Mouse (Mus musculus): ENCODE measurements around the gene 2810004N23Rik.
"Not testable (repeated sequence)": the region's sequence is repeated elsewhere in the genome, so short reads cannot be mapped to it uniquely, and the experiment has no call there.

Gene 2810004N23Rik

GRCm38 (mm10) chr8:124863729-124864128 lies 809 bp upstream of the 2810004N23Rik start:
- no peak for DNase-seq

GRCm38 (mm10) chr8:124863163-124863677 lies 300 bp upstream of the 2810004N23Rik start:
- no peak for DNase-seq

- no peak for DNase-seq
Measured at GRCm38 (mm10) chr8:124860188-124860587, 2.7 kb downstream of the 2810004N23Rik start.

GRCm38 (mm10) chr8:124859466-124859865 lies 3.5 kb downstream of the 2810004N23Rik start:
- peak; percentile 45 for DNase-seq

GRCm38 (mm10) chr8:124853511-124853910 lies 9.4 kb downstream of the 2810004N23Rik start:
- no peak for DNase-seq

GRCm38 (mm10) chr8:124845573-124845972 lies 17.3 kb downstream of the 2810004N23Rik start:
- DNase-seq, result no peak

GRCm38 (mm10) chr8:124845131-124845530 lies 17.8 kb downstream of the 2810004N23Rik start:
- no peak for DNase-seq

GRCm38 (mm10) chr8:124842929-124843328 lies 20.0 kb downstream of the 2810004N23Rik start:
- DNase-seq, result not testable (repeated sequence)

- DNase-seq, result no peak
Measured at GRCm38 (mm10) chr8:124841775-124842174, 21.1 kb downstream of the 2810004N23Rik start.

GRCm38 (mm10) chr8:124840900-124841299 lies 22.0 kb downstream of the 2810004N23Rik start:
- DNase-seq, result no peak

GRCm38 (mm10) chr8:124839371-124839770 lies 23.5 kb downstream of the 2810004N23Rik start:
- DNase-seq, result no peak

- no peak for DNase-seq
Measured at GRCm38 (mm10) chr8:124837956-124838355, 25.0 kb downstream of the 2810004N23Rik start.

- no peak for DNase-seq
Measured at GRCm38 (mm10) chr8:124836907-124837306, 26.0 kb downstream of the 2810004N23Rik start.

- no peak for DNase-seq
Measured at GRCm38 (mm10) chr8:124836273-124836672, 26.6 kb downstream of the 2810004N23Rik start.

- DNase-seq, result no peak
Measured at GRCm38 (mm10) chr8:124835848-124836247, 27.1 kb downstream of the 2810004N23Rik start.

- no peak for DNase-seq
Measured at GRCm38 (mm10) chr8:124833430-124834205, 29.3 kb downstream of the 2810004N23Rik start.

GRCm38 (mm10) chr8:124831941-124832340 lies 31.0 kb downstream of the 2810004N23Rik start:
- no peak for DNase-seq

GRCm38 (mm10) chr8:124831531-124831930 lies 31.4 kb downstream of the 2810004N23Rik start:
- no peak for DNase-seq

GRCm38 (mm10) chr8:124830050-124830449 lies 32.9 kb downstream of the 2810004N23Rik start:
- DNase-seq, result no peak

- DNase-seq, result no peak
Measured at GRCm38 (mm10) chr8:124828561-124829240, 34.2 kb downstream of the 2810004N23Rik start.

GRCm38 (mm10) chr8:124827387-124827786 lies 35.5 kb downstream of the 2810004N23Rik start:
- peak; percentile 44 for DNase-seq

GRCm38 (mm10) chr8:124826658-124827057 lies 36.3 kb downstream of the 2810004N23Rik start:
- no peak for DNase-seq

GRCm38 (mm10) chr8:124823497-124823896 lies 39.4 kb downstream of the 2810004N23Rik start:
- no peak for DNase-seq

GRCm38 (mm10) chr8:124820125-124820524 lies 42.8 kb downstream of the 2810004N23Rik start:
- no peak for DNase-seq

Measured in liver (tissue).